Mouse (Mus musculus) midbrain, embryonic 16.5 days (tissue): ENCODE measurements around the gene Gabrq. TPM values are rescaled to one million over a fixed set of nuclear protein-coding genes. Genes with fewer than 3 reads are reported as not detected.

Experiments
- ATAC-seq: fragments of 200-750 bp; cut with Nextera tagmentation; 2 replicates; pipeline ENCODE4 v1.8.0; 2017; ENCODE audit warnings: moderate TSS enrichment
- H3K27ac ChIP-seq: fragments of 300-500 bp; sonication (generic); 2 replicates; pipeline ENCODE4 v1.5.1; 2014; ENCODE audit warnings: mild to moderate bottlenecking, low read length, mixed read lengths
- H3K27me3 ChIP-seq: fragments of 300-500 bp; sonication (generic); 2 replicates; pipeline ENCODE4 v1.6.1; 2014; ENCODE audit warnings: low read depth, low read length, mixed read lengths; ENCODE audit not compliant: control insufficient read depth, insufficient read depth
- H3K36me3 ChIP-seq: fragments of 300-500 bp; sonication (generic); 2 replicates; pipeline ENCODE4 v1.6.1; 2014; ENCODE audit warnings: mild to moderate bottlenecking, low read length, moderate library complexity, mixed read lengths; ENCODE audit not compliant: control insufficient read depth, insufficient read depth
- H3K4me1 ChIP-seq: fragments of 300-500 bp; sonication (generic); 2 replicates; pipeline ENCODE4 v1.6.1; 2014; ENCODE audit warnings: mild to moderate bottlenecking, low read length, mixed read lengths; ENCODE audit not compliant: control insufficient read depth, insufficient read depth
- H3K4me2 ChIP-seq: fragments of 300-500 bp; sonication (generic); 2 replicates; pipeline ENCODE4 v1.6.1; 2014; ENCODE audit warnings: mild to moderate bottlenecking, low read length, mixed read lengths
- H3K4me3 ChIP-seq: fragments of 300-500 bp; sonication (generic); 2 replicates; pipeline ENCODE4 v1.5.1; 2014; ENCODE audit warnings: low read depth, mild to moderate bottlenecking, low read length, moderate library complexity, mixed read lengths
- H3K9ac ChIP-seq: fragments of 300-500 bp; sonication (generic); 2 replicates; pipeline ENCODE4 v1.6.1; 2014; ENCODE audit warnings: low read depth, low read length, mixed read lengths
- H3K9me3 ChIP-seq: fragments of 300-500 bp; sonication (generic); replicated peaks from 2 replicates; pipeline ENCODE4 v1.6.1; 2014; ENCODE audit warnings: mild to moderate bottlenecking, low read length, mixed read lengths; ENCODE audit not compliant: control insufficient read depth, poor library complexity, severe bottlenecking
- WGBS: fragments of 180-500 bp; shearing (Covaris S2); extraction: QIAGEN DNeasy Blood & Tissue Kit; methylation state at CpG from one replicate; pipeline ENCODE4 v1.1.7; 2014; 5-methylcytosine and 5-hydroxymethylcytosine counted together
- polyA plus RNA-seq: library from polyadenylated mRNA; unstranded; fragments of >200 nt; fragmentation: Nextera tagmentation; extraction: Ambion mirVana; gene quantifications from 2 replicates; pipeline ENCODE4 v1.2.1, GENCODE M21; 2015

The Gabrq gene
- polyA plus RNA-seq: 5.1 and 5.8 TPM in 2 replicates

GRCm38 (mm10) chrX:72824776-72825588 lies at the start of gene Gabrq:
Gabrq (plus strand) TSS chrX:72825178.
- peak within 1 kb of the TSS; percentile 52; the same call in 1 of the 2 replicates for H3K9ac ChIP-seq
- whole genome bisulfite sequencing: 28% methylated on average over 38 of the region's 43 CpGs

DNA sequence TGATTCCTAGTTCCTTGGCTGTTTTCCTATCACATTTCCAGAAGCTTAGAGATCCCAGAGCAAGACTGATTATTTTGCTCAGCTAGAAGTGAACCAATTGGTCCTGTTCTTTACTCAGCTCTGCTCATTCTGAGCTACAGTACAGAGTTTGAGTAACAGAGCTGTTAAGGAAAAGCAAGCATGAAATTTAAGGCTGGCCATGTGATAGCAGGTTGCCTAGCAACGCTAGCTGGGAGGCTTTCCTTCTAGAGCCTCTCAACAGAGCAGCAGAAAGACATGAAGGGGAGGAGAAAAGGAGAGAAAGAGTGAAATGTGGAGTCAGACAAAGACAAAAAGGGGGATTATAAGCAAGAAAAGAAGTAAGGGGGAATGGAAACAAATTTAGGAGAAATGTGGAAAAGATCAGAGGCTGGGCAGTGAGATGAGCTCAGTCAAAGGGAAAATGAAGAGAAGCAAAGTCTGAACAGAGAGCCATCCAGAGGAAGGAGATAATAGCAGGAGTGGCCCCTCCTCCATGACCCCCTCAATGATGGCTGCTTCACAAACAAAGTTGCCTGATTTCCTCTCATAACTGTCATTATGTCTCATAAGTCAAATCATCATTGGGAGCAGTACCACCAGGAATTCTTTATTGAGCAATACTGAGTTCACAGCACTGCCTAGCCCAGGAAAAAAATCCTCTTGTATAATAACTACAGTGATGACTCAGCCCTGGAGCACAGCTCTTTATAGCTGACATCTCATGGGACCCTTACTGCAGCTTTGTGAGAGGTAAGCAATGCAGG lies 36.0 kb upstream of the Gabrq start:
- peak; percentile 100 for ATAC-seq
- H3K36me3 ChIP-seq: no peaks in the 10 kb centered on the region
- peaks cover 6% of the 10 kb centered on the region; the same call in 1 of the 2 replicates for H3K4me1 ChIP-seq
- WGBS: 8% methylated on average over 1 of the region's 1 CpGs
- H3K4me3 ChIP-seq: no peak overlapping the region
- H3K4me2 ChIP-seq: 0 out of 2 replicates have a peak overlapping the region, but pooled peaks have one; percentile 9
- peak overlapping the region; percentile 79 for H3K27ac ChIP-seq
- no peaks in the 10 kb centered on the region for H3K9me3 ChIP-seq
- no peak overlapping the region for H3K9ac ChIP-seq
- H3K27me3 ChIP-seq: no peaks in the 10 kb centered on the region

More at GRCm38 (mm10) chrX:72824776-72825588, at the start of gene Gabrq:
- Histone ChIP-seq H3K4me3 (peak within 1 kb of the TSS; percentile 48), H3K4me1 (no peaks in the 10 kb centered on the region), H3K36me3 (no peaks in the 10 kb centered on the region), H3K9me3 (no peaks in the 10 kb centered on the region), H3K4me2 (peak within 1 kb of the TSS; percentile 69), H3K27ac (no peak within 1 kb of the TSS), H3K27me3 (no peaks in the 10 kb centered on the region)
- peak; percentile 94 for ATAC-seq

GRCm38 (mm10) chrX:72789558-72789871 lies 35.5 kb upstream of the Gabrq start:
- no peak for ATAC-seq

GRCm38 (mm10) chrX:72819594-72819993 lies 5.4 kb upstream of the Gabrq start:
- Histone ChIP-seq H3K9me3 (no peaks in the 10 kb centered on the region), H3K4me3 (no peak overlapping the region), H3K36me3 (no peaks in the 10 kb centered on the region), H3K27me3 (no peaks in the 10 kb centered on the region), H3K27ac (no peak overlapping the region), H3K9ac (no peak overlapping the region), H3K4me1 (no peaks in the 10 kb centered on the region), H3K4me2 (no peak overlapping the region)
- 5% methylated on average over 5 of the region's 5 CpGs for WGBS
- ATAC-seq: peak; percentile 54; the same call in 1 of the 2 replicates

More at GRCm38 (mm10) chrX:72789558-72789871, 35.5 kb upstream of the Gabrq start:
- H3K4me3 ChIP-seq: no peak overlapping the region
- H3K36me3 ChIP-seq: no peaks in the 10 kb centered on the region
- H3K9me3 ChIP-seq: no peaks in the 10 kb centered on the region
- no peak overlapping the region for H3K9ac ChIP-seq
- no peaks in the 10 kb centered on the region for H3K27me3 ChIP-seq
- H3K4me1 ChIP-seq: peaks cover 6% of the 10 kb centered on the region; the same call in 1 of the 2 replicates
- no peak overlapping the region for H3K4me2 ChIP-seq
- peak overlapping the region; percentile 79 for H3K27ac ChIP-seq

GRCm38 (mm10) chrX:72823310-72823709 lies 1.7 kb upstream of the Gabrq start:
- Histone ChIP-seq H3K4me3 (no peak overlapping the region), H3K4me1 (no peaks in the 10 kb centered on the region), H3K27me3 (no peaks in the 10 kb centered on the region), H3K9ac (no peak overlapping the region), H3K36me3 (no peaks in the 10 kb centered on the region), H3K4me2 (no peak overlapping the region), H3K27ac (no peak overlapping the region), H3K9me3 (no peaks in the 10 kb centered on the region)
- ATAC-seq: no peak
- 72% methylated on average over 2 of the region's 2 CpGs for WGBS

DNA sequence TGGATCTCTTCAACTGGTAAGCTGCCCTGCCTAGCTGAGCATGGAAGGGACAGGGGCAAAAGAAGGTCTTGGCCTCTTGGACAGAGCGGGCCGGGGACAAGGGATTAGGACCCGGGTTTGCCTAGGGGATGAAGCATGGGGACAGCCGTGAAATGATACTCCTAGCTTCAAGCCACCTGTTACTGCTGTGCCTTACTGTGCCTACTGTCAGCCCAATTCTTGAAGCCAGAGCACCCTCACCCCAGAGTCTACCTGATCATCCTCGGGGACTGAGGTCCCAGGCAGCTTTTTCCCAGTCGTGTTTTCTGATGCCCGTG lies 569 bp downstream of the Gabrq start:
- Histone ChIP-seq H3K4me1 (no peaks in the 10 kb centered on the region), H3K27me3 (no peaks in the 10 kb centered on the region), H3K27ac (no peak overlapping the region), H3K9ac (peak overlapping the region; percentile 52; the same call in 1 of the 2 replicates), H3K36me3 (no peaks in the 10 kb centered on the region), H3K4me2 (peak overlapping the region; percentile 69), H3K4me3 (peak overlapping the region; percentile 48), H3K9me3 (no peaks in the 10 kb centered on the region)
- ATAC-seq: no peak
- 44% methylated on average over 7 of the region's 7 CpGs for WGBS

Other genes with a start within 250 kb of the Gabrq start
- gene Gabra3, start 168.3 kb upstream of the Gabrq start, polyA plus RNA-seq: 63.4 and 72.4 TPM in 2 replicates
- 73.4 and 79.3 TPM in 2 replicates for gene Cetn2, start 93.2 kb downstream of the Gabrq start, polyA plus RNA-seq
- 52.7 and 55.8 TPM in 2 replicates for gene Nsdhl, start 93.4 kb downstream of the Gabrq start, polyA plus RNA-seq
- 0.97 and 1.3 TPM in 2 replicates for gene Zfp185, start 162.2 kb downstream of the Gabrq start, polyA plus RNA-seq
- 0.10 and 0.11 TPM in 2 replicates for gene Pnma5, start 211.9 kb downstream of the Gabrq start, polyA plus RNA-seq
- 5.5 and 5.6 TPM in 2 replicates for gene Pnma3, start 239.6 kb downstream of the Gabrq start, polyA plus RNA-seq